8 mouse cellular contexts compared by ENCODE assay signal in genomic region chr15:88861772-88862622, GRCm38 (mm10). TPM values are rescaled to one million over a fixed set of nuclear protein-coding genes. Genes with fewer than 3 reads are reported as not detected.
DNase-seq lines count a peak whose midpoint lies in the region; ATAC-seq and TF ChIP-seq lines count a peak whose summit lies in the region.

Gene Pim3, plus strand, starts transcription at chr15:88862186.

- H3K36me3 ChIP-seq in E14TG2a.4 (ENCODE audit: insufficient read depth, low read length): peaks cover 36% of the 10 kb centered on the region
- peaks cover 30% of the 10 kb centered on the region for H3K36me3 ChIP-seq in forebrain, embryonic 13.5 days (ENCODE audit: poor library complexity, severe bottlenecking)
- peaks cover 19% of the 10 kb centered on the region for H3K36me3 ChIP-seq in liver, postnatal 0 days (replicated peaks; ENCODE audit: insufficient read depth, low read length)
- H3K36me3 ChIP-seq in neural tube, embryonic 14.5 days (ENCODE audit: control insufficient read depth, insufficient read depth, low read length): peaks cover 11% of the 10 kb centered on the region; the same call in 1 of the 2 replicates

- ATAC-seq in forebrain, embryonic 13.5 days: peak; percentile 87
- ATAC-seq in liver, postnatal 0 days: peak; percentile 82
- ATAC-seq in neural tube, embryonic 14.5 days (ENCODE audit: low read depth): peak; percentile 83

- H3K4me2 ChIP-seq in forebrain, embryonic 13.5 days: peak within 1 kb of the TSS; percentile 92
- H3K4me2 ChIP-seq in liver, postnatal 0 days (ENCODE audit: low read depth, low read length): peak within 1 kb of the TSS; percentile 87
- H3K4me2 ChIP-seq in neural tube, embryonic 14.5 days (ENCODE audit: low read depth, low read length): peak within 1 kb of the TSS; percentile 60

- WGBS in forebrain, embryonic 13.5 days: under 1% methylated on average over 106 of the region's 107 CpGs
- under 1% methylated on average over 107 of the region's 107 CpGs for WGBS in large intestine, adult 2 months
- WGBS in liver, postnatal 0 days (ENCODE audit: insufficient replicate concordance): under 1% methylated on average over 84 of the region's 107 CpGs
- under 1% methylated on average over 106 of the region's 107 CpGs for whole genome bisulfite sequencing in neural tube, embryonic 14.5 days

- TF ChIP-seq EP300 in liver, postnatal 0 days (IDR thresholded peaks at IDR 0.05; ENCODE audit: low read depth): peak; percentile 75

- peak within 1 kb of the TSS; percentile 97 for H3K27ac ChIP-seq in forebrain, embryonic 13.5 days
- peak within 1 kb of the TSS; percentile 97 for H3K27ac ChIP-seq in liver, postnatal 0 days (ENCODE audit: low read depth)
- H3K27ac ChIP-seq in neural tube, embryonic 14.5 days (ENCODE audit: low read depth, low read length): peak within 1 kb of the TSS; percentile 98

- no peaks in the 10 kb centered on the region for H3K27me3 ChIP-seq in E14TG2a.4 (ENCODE audit: insufficient read depth, low read length)
- no peaks in the 10 kb centered on the region for H3K27me3 ChIP-seq in forebrain, embryonic 13.5 days
- H3K27me3 ChIP-seq in liver, postnatal 0 days (ENCODE audit: insufficient read depth, low read length): no peaks in the 10 kb centered on the region
- no peaks in the 10 kb centered on the region for H3K27me3 ChIP-seq in neural tube, embryonic 14.5 days (ENCODE audit: control insufficient read depth, insufficient read depth, low read length)

- H3K9me3 ChIP-seq in E14TG2a.4 (ENCODE audit: low read length): no peaks in the 10 kb centered on the region
- H3K9me3 ChIP-seq in forebrain, embryonic 13.5 days (replicated peaks): no peaks in the 10 kb centered on the region
- no peaks in the 10 kb centered on the region for H3K9me3 ChIP-seq in liver, postnatal 0 days (ENCODE audit: low read length)
- no peaks in the 10 kb centered on the region for H3K9me3 ChIP-seq in neural tube, embryonic 14.5 days (ENCODE audit: control insufficient read depth, low read length)

- intact Hi-C loops in heart, postnatal 10 days (cut with DNase I): loop anchor here (1.0 kb wide), 2 partner anchors 10 to 23 kb away; no protein-coding TSS in a partner anchor

- TF ChIP-seq CTCF in E14TG2a.4 (conservative IDR thresholded peaks at IDR 0.05; ENCODE audit: low read length): no peak
- TF ChIP-seq CTCF in liver, postnatal 0 days (IDR thresholded peaks at IDR 0.05; ENCODE audit: low read depth): no peak

- peak within 1 kb of the TSS; percentile 95 for H3K4me3 ChIP-seq in E14TG2a.4 (replicated peaks; ENCODE audit: low read length)
- peak within 1 kb of the TSS; percentile 92 for H3K4me3 ChIP-seq in forebrain, embryonic 13.5 days
- peak within 1 kb of the TSS; percentile 78 for H3K4me3 ChIP-seq in liver, postnatal 0 days (ENCODE audit: low read depth, low read length)
- peak within 1 kb of the TSS; percentile 98 for H3K4me3 ChIP-seq in neural tube, embryonic 14.5 days (ENCODE audit: low read depth, low read length)

- H3K9ac ChIP-seq in forebrain, embryonic 13.5 days: peak within 1 kb of the TSS; percentile 93
- H3K9ac ChIP-seq in liver, postnatal 0 days (replicated peaks): peak within 1 kb of the TSS; percentile 93
- peak within 1 kb of the TSS; percentile 81 for H3K9ac ChIP-seq in neural tube, embryonic 14.5 days (replicated peaks; ENCODE audit: low read depth, low read length)

- DNase-seq in c-Kit-positive CD71-positive TER-119-positive erythroid progenitor cells, embryonic 14.5 days (ENCODE audit: low spot score): peak; percentile 92
- DNase-seq in heart, postnatal 10 days: peak; percentile 97 to 98
- DNase-seq in large intestine, adult 2 months (ENCODE audit: low read depth, low spot score): peak; percentile 92
- peak; percentile 94 for DNase-seq in liver, postnatal 0 days
- DNase-seq in testis, postnatal 10 days (ENCODE audit: low spot score): peak; percentile 97

- peaks cover 62% of the 10 kb centered on the region for H3K4me1 ChIP-seq in E14TG2a.4 (replicated peaks; ENCODE audit: low read depth, low read length)
- peaks cover 35% of the 10 kb centered on the region for H3K4me1 ChIP-seq in forebrain, embryonic 13.5 days
- H3K4me1 ChIP-seq in liver, postnatal 0 days (ENCODE audit: insufficient read depth): peaks cover 53% of the 10 kb centered on the region
- H3K4me1 ChIP-seq in neural tube, embryonic 14.5 days (ENCODE audit: control insufficient read depth, insufficient read depth, low read length): peaks cover 20% of the 10 kb centered on the region

RNA-seq across cellular contexts. Expression of gene Pim3, which starts in this region (rescaled TPM):
- polyA plus RNA-seq in forebrain, embryonic 13.5 days (2015; fragmentation: Nextera tagmentation; extraction: Ambion mirVana): 42.7 and 49.4 TPM in 2 replicates
- total RNA-seq in heart, postnatal 10 days (2021): 10 to 100 TPM; 49.8 to 85.5 TPM
- 29.4 and 35.4 TPM in 2 replicates for polyA plus RNA-seq in large intestine, adult 2 months (2012; rRNA removed)
- polyA plus RNA-seq in liver, postnatal 0 days (2015; fragmentation: Nextera tagmentation; extraction: Ambion mirVana): 18.4 and 34.2 TPM in 2 replicates
- 45.7 and 54.9 TPM in 2 replicates for polyA plus RNA-seq in neural tube, embryonic 14.5 days (2014; fragmentation: Nextera tagmentation; extraction: Ambion mirVana)

Comparison
In these comparisons a context has a peak if more than half of its experiments do, and no peak if none do; other contexts are left out.
1. Peak in every context shown above with its lines: DNase-seq, ATAC-seq, H3K4me3 ChIP-seq and H3K27ac ChIP-seq.